Mouse (Mus musculus): ENCODE measurements around the gene 1110032A03Rik.

- TF ChIP-seq GATA1 (IDR thresholded peaks at IDR 0.05; ENCODE audit: borderline replicate concordance, low read length), result no peak
- TF ChIP-seq FLI1 (IDR thresholded peaks at IDR 0.05; ENCODE audit: low read length), result no peak
These were observed 13.6 kb downstream of the 1110032A03Rik start for GRCm38 (mm10) chr9:50761520-50762243.

All from megakaryocyte, embryonic 14.5 days (primary cell).